15 mouse cellular contexts compared by ENCODE assay signal in the genomic region with DNA sequence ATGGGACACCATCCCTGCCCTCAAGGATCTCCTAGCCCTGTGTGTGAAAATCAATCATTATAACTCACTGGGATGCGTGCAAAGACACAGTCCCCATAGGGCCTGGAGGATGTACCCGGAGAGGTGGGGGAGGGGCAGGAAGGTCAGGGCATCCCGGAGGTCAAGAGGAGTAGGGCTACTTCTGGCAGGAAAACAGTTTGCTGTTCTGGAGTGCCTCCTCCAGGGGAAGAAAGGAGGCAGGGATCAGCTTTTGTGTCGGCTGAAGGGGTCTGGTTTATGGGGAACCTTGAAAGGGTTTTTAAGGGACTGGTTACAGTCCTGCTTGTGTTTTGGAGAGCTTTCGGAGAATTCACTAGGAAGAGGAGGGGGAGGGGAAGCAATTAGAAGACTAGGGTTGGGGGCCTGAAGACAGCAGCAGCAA. TPM values are rescaled to one million over a fixed set of nuclear protein-coding genes. Genes with fewer than 3 reads are reported as not detected.
DNase-seq lines count a peak whose midpoint lies in the region; ATAC-seq and TF ChIP-seq lines count a peak whose summit lies in the region.
"Had no signal": no experiment of that assay in that cellular context is flagged by ENCODE, and none has a peak within 500 bp of the region (broad histone marks: within the 10 kb centered on the region; RNA-seq: fewer than 3 reads in every experiment).

No protein-coding gene starts in this region.

- ATAC-seq in hindbrain, postnatal 0 days = no peak
- ATAC-seq in limb, embryonic 11.5 days (ENCODE audit: insufficient number of reproducible peaks, low FRiP score, low TSS enrichment, low read depth) = no peak

- H3K4me1 ChIP-seq in hindbrain, embryonic 10.5 days (replicated peaks) = peaks cover 78% of the 10 kb centered on the region
- 0 out of 2 replicates have a peak, but pooled peaks cover 3% of the 10 kb centered on the region for H3K4me1 ChIP-seq in hindbrain, postnatal 0 days (ENCODE audit: insufficient read depth, low read length)
- H3K4me1 ChIP-seq in ES-Bruce4 (ENCODE audit: control insufficient read depth, insufficient read depth, low read length) = peaks cover 20% of the 10 kb centered on the region
- H3K4me1 ChIP-seq in limb, embryonic 11.5 days (ENCODE audit: control insufficient read depth, insufficient read depth, low read length) = peaks cover 16% of the 10 kb centered on the region

- no peaks in the 10 kb centered on the region for H3K9me3 ChIP-seq in hindbrain, embryonic 10.5 days
- H3K9me3 ChIP-seq in hindbrain, postnatal 0 days (ENCODE audit: low read length) = no peaks in the 10 kb centered on the region
- H3K9me3 ChIP-seq in ES-Bruce4 (replicated peaks; ENCODE audit: control insufficient read depth, insufficient read depth, low read length, poor library complexity, severe bottlenecking) = no peaks in the 10 kb centered on the region
- H3K9me3 ChIP-seq in limb, embryonic 11.5 days (ENCODE audit: control insufficient read depth, low read length) = no peaks in the 10 kb centered on the region
- H3K9me3 ChIP-seq: liver, embryonic 15.5 days had no signal

- TF ChIP-seq EP300 in ES-Bruce4 (IDR thresholded peaks at IDR 0.05; ENCODE audit: insufficient read depth, low read depth, low read length) = peak; percentile 77

- H3K36me3 ChIP-seq in hindbrain, embryonic 10.5 days = no peaks in the 10 kb centered on the region
- no peaks in the 10 kb centered on the region for H3K36me3 ChIP-seq in hindbrain, postnatal 0 days (ENCODE audit: insufficient read depth, low read length)
- no peaks in the 10 kb centered on the region for H3K36me3 ChIP-seq in ES-Bruce4 (ENCODE audit: control insufficient read depth, insufficient read depth, low read length, poor library complexity, severe bottlenecking)
- H3K36me3 ChIP-seq in limb, embryonic 11.5 days (ENCODE audit: control insufficient read depth, insufficient read depth, low read length) = no peaks in the 10 kb centered on the region
- H3K36me3 ChIP-seq: liver, embryonic 15.5 days had no signal

- peak overlapping the region; percentile 29 for H3K4me3 ChIP-seq in hindbrain, embryonic 10.5 days
- H3K4me3 ChIP-seq in hindbrain, postnatal 0 days (ENCODE audit: low read length) = no peak overlapping the region
- H3K4me3 ChIP-seq in ES-Bruce4 (ENCODE audit: low read depth, low read length) = peak overlapping the region; percentile 13; the same call in 1 of the 2 replicates
- H3K4me3 ChIP-seq in limb, embryonic 11.5 days (ENCODE audit: low read depth, low read length) = no peak overlapping the region
- no peak overlapping the region for H3K4me3 ChIP-seq in layer of hippocampus, adult 2 months
- H3K4me3 ChIP-seq: liver, embryonic 15.5 days had no signal

- no peak overlapping the region for H3K9ac ChIP-seq in hindbrain, postnatal 0 days (replicated peaks; ENCODE audit: low read length)
- H3K9ac ChIP-seq in ES-Bruce4 (ENCODE audit: low read depth, poor library complexity, severe bottlenecking) = no peak overlapping the region
- H3K9ac ChIP-seq in limb, embryonic 11.5 days (ENCODE audit: low read length) = no peak overlapping the region; the same call in 1 of the 2 replicates
- H3K9ac ChIP-seq: liver, embryonic 15.5 days had no signal

- H3K27ac ChIP-seq in hindbrain, embryonic 10.5 days = peak overlapping the region; percentile 73
- no peak overlapping the region for H3K27ac ChIP-seq in hindbrain, postnatal 0 days
- H3K27ac ChIP-seq in ES-Bruce4 (ENCODE audit: insufficient read depth, low read length) = no peak overlapping the region
- peak overlapping the region; percentile 63 for H3K27ac ChIP-seq in limb, embryonic 11.5 days (replicated peaks; ENCODE audit: low read depth, low read length)
- H3K27ac ChIP-seq in layer of hippocampus, adult 2 months = no peak overlapping the region
- H3K27ac ChIP-seq: liver, embryonic 15.5 days had no signal

- 3% methylated on average over 5 of the region's 5 CpGs for WGBS in hindbrain, embryonic 10.5 days
- 7% methylated on average over 5 of the region's 5 CpGs for WGBS in hindbrain, postnatal 0 days
- under 1% methylated on average over 5 of the region's 5 CpGs for WGBS in limb, embryonic 11.5 days

- TF ChIP-seq CTCF in hindbrain, postnatal 0 days (IDR thresholded peaks at IDR 0.05; ENCODE audit: low read depth) = no peak
- no peak for TF ChIP-seq CTCF in ES-Bruce4 (IDR thresholded peaks at IDR 0.05; ENCODE audit: low read depth, low read length)
- no peak for TF ChIP-seq CTCF in layer of hippocampus, adult 2 months (conservative IDR thresholded peaks at IDR 0.05)

- TF ChIP-seq POLR2A in ES-Bruce4 (IDR thresholded peaks at IDR 0.05; ENCODE audit: insufficient read depth, low read length) = no peak

- H3K4me2 ChIP-seq in hindbrain, postnatal 0 days (ENCODE audit: low read depth, low read length) = no peak overlapping the region
- H3K4me2 ChIP-seq in limb, embryonic 11.5 days (ENCODE audit: low read depth, severe bottlenecking) = peak overlapping the region; percentile 16; the same call in 1 of the 2 replicates
- H3K4me2 ChIP-seq: liver, embryonic 15.5 days had no signal

- H3K27me3 ChIP-seq in hindbrain, embryonic 10.5 days (ENCODE audit: insufficient read depth, poor library complexity, severe bottlenecking) = peaks cover 71% of the 10 kb centered on the region
- no peaks in the 10 kb centered on the region for H3K27me3 ChIP-seq in hindbrain, postnatal 0 days (ENCODE audit: insufficient read depth, low read length)
- H3K27me3 ChIP-seq in ES-Bruce4 (ENCODE audit: control insufficient read depth, insufficient read depth, low read length, poor library complexity, severe bottlenecking) = no peaks in the 10 kb centered on the region
- H3K27me3 ChIP-seq in limb, embryonic 11.5 days (ENCODE audit: control insufficient read depth, insufficient read depth, low read length) = peaks cover 20% of the 10 kb centered on the region

- peak; percentile 53 for DNase-seq in hindbrain, embryonic 10.5 days (ENCODE audit: low spot score)
- no peak for DNase-seq in hindbrain, postnatal 0 days (ENCODE audit: low spot score)
- peak; percentile 80 for DNase-seq in embryo, embryonic 9.5 days (ENCODE audit: extremely low spot score)
- peak; percentile 62 for DNase-seq in limb, embryonic 11.5 days (ENCODE audit: low spot score)
- DNase-seq in right cerebral cortex, postnatal 25 days = no peak
- DNase-seq in left cerebral cortex, adult 9 months (ENCODE audit: low spot score in 2 of 2) = no peak
- no peak for DNase-seq in layer of hippocampus, adult 2 months (ENCODE audit: low spot score in 2 of 2)
- DNase-seq: adrenal gland, postnatal 36 days; cerebellum, adult 8-10 months; kidney, adult 18-20 months; layer of hippocampus, postnatal 36 days; thymus, postnatal 14 days had no signal

RNA-seq across cellular contexts. Expression of gene Nxph3, which starts 2.1 kb away (rescaled TPM):
- 0.46 and 0.75 TPM in 2 replicates for polyA plus RNA-seq in hindbrain, embryonic 10.5 days (2016; fragmentation: Nextera tagmentation; extraction: Ambion mirVana)
- 21.4 and 23.6 TPM in 2 replicates for total RNA-seq in hindbrain, postnatal 0 days (2014; rRNA removed)
- polyA plus RNA-seq in hindbrain, postnatal 0 days (2015; fragmentation: Nextera tagmentation; extraction: Ambion mirVana) = 3.7 and 4.1 TPM in 2 replicates
- polyA plus RNA-seq in ES-Bruce4 (2011; ENCODE audit: insufficient read depth, insufficient read length, low read depth, missing spikeins) = 0.75 and 0.85 TPM in 2 replicates
- polyA plus RNA-seq in limb, embryonic 11.5 days (2014; fragmentation: Nextera tagmentation; extraction: Ambion mirVana) = 0.37 and 1.5 TPM in 2 replicates
- 10 to 100 TPM; 13.5 to 18.5 TPM for total RNA-seq in layer of hippocampus, adult 2 months (2021)
- total RNA-seq: granulocyte monocyte progenitor cell, adult 5-6 weeks had no signal

Comparison
In these comparisons a context has a peak if more than half of its experiments do, and no peak if none do; other contexts are left out.
1. DNase-seq: peak in hindbrain, embryonic 10.5 days (single experiment), embryo, embryonic 9.5 days (single experiment) and limb, embryonic 11.5 days (single experiment); none in hindbrain, postnatal 0 days (single experiment), right cerebral cortex, postnatal 25 days (single experiment), left cerebral cortex, adult 9 months (0 of 2) and layer of hippocampus, adult 2 months (0 of 2).
2. H3K27ac ChIP-seq: peak in hindbrain, embryonic 10.5 days (single experiment) and limb, embryonic 11.5 days (single experiment); none in hindbrain, postnatal 0 days (single experiment), ES-Bruce4 (single experiment) and layer of hippocampus, adult 2 months (single experiment).
3. H3K4me3 ChIP-seq: peak in hindbrain, embryonic 10.5 days (single experiment) and ES-Bruce4 (single experiment); none in hindbrain, postnatal 0 days (single experiment), limb, embryonic 11.5 days (single experiment) and layer of hippocampus, adult 2 months (single experiment).